Mouse (Mus musculus) cortical plate, adult 2 months (tissue): ENCODE data around the gene Dynlt1c.
"Not testable (repeated sequence)": the region's sequence is repeated elsewhere in the genome, so short reads cannot be mapped to it uniquely, and the experiment has no call there.

Experiments
- CTCF ChIP-seq: fragments of 200-500 bp; IDR thresholded peaks from 2 replicates; pipeline ENCODE4 v1.5.1; 2011; ENCODE audit warnings: mild to moderate bottlenecking, control low read depth, low read length; ENCODE audit not compliant: insufficient read depth; ENCODE audit errors: extremely low read depth
- POLR2A ChIP-seq: fragments of 200-500 bp; IDR thresholded peaks from 2 replicates; pipeline ENCODE4 v1.6.1; 2011; ENCODE audit warnings: mild to moderate bottlenecking, low read length, control low read depth; ENCODE audit not compliant: insufficient read depth; ENCODE audit errors: extremely low read depth

DNA sequence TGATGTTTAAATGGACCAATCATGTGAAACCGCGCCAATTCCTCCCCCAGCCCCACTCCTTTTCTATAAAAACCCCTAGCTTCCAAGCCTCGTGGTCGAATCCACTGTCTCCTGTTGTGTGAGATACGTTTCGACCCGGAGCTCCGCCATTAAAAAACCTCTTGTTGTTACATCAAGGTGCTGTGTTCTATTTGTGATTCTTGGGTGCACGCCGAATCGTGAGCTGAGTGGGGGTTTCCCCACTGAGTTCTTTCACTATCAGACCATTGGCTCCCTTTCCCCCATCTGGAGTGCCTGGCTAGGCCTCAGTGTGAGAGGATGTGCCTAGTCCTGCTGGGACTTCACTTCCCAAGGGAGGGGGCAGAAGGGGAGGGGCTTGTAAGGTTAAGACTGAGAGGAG is 30.2 kb upstream of the Dynlt1c start:
- TF ChIP-seq CTCF, POLR2A: not testable (repeated sequence)
